Mouse (Mus musculus) left cerebral cortex, adult 9 months (tissue): ENCODE measurements around the gene Plk5.

ENCODE experiments used
- DNase-seq, 2 experiments: peaks; one replicate each; pipeline ENCODE4 v3.0.0; 2022; ENCODE audit warnings: low spot score in 2 of 2

Plk5 gene

DNA sequence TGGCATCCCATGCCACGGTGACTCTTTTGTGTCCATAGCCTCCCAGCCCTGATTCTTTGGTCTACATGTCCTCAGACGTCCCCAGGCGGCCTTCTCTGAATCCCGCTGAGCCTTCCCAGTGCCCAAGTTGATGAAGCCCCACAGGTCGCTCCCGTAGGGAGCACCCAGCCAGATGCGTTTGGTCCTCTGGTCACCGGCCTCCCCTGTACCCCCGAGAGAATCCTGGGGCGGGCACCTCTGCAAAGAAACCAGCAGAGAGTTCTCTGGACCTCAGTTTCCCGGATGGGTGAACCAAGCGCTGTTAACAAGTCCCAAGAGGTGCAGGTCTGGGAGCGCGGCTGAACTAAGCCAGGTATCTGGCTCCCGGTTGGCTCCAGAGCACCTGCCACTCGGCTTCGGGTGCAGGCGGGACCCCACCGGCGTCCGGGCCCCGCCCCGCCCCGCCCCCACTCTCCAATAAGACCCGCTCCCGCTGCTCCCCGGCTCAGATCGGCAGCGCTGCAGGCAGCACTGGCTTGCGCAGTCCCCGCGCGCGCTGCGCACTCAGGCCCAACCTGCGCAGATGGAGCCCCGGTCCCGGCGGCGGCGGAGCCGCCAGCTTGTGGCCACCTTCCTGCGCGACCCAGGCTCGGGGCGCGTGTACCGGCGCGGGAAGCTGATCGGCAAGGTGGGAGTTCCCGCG, at the start of gene Plk5:
TSS of gene Plk5 (plus strand) at position 459 of the 682 bp plus-strand sequence.
- no peak for DNase-seq

DNA sequence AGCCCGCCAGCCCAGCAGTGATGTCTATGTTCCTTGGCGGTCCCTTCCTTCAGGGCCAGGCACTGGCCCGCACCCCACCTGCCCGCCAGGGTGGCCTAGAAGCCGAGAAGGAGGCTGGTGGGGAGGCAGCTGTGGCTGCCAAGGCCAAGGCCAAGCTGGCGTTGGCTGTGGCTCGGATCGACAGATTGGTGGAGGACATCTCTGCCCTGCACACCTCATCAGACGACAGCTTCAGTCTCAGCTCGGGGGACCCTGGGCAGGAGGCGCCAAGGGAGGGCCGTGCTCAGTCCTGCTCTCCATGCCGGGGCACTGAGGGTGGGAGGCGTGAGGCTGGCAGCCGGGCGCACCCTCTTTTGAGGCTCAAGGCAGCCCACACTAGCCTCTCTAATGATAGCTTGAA, 44.7 kb upstream of the Plk5 start:
- DNase-seq: no peak

DNA sequence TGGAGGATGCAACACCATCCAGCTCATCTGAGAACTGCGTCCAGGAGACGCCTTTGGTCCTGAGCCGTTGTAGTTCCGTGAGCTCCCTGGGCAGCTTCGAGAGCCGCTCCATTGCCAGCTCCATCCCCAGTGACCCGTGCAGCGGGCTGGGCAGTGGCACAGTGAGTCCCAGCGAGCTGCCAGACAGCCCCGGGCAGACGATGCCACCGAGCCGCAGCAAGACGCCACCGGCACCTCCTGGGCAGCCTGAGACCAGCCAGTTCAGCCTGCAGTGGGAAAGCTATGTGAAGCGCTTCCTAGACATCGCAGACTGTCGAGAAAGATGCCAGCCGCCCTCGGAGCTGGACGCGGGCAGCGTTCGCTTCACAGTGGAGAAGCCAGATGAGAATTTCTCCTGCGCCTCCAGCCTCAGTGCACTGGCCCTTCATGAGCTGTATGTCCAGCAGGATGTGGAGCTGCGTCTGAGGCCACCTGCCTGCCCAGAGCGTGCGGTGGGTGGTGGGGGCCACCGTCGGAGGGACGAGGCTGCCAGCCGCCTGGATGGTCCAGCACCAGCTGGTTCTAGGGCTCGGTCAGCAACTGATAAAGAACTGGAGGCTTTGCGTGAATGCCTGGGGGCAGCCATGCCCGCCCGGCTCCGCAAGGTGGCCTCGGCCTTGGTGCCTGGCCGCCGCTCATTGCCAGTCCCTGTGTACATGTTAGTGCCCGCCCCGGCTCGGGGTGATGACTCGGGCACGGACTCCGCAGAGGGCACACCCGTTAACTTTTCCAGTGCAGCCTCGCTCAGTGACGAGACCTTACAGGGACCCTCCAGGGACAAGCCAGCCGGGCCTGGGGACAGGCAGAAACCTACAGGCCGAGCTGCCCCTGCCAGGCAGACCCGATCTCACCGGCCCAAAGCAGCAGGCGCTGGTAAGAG, 43.4 kb upstream of the Plk5 start:
- DNase-seq: no peak

DNA sequence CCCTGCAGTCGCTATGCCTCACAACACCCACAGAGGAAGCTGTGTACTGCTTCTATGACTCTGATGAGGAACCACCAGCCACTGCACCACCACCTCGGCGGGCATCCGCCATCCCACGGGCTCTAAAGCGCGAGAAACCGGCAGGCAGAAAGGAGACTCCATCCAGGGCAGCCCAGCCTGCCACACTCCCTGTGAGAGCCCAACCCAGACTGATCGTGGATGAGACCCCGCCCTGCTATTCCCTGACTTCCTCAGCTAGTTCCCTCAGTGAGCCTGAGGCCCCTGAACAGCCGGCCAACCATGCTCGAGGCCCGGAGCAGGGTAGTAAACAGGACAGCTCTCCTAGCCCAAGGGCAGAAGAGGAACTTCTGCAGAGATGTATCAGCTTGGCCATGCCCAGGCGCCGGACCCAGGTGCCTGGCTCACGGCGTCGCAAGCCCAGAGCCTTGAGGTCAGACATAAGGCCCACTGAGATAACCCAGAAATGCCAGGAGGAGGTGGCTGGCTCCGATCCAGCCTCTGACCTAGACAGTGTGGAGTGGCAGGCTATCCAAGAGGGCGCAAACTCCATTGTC, 42.5 kb upstream of the Plk5 start:
- no peak for DNase-seq

DNA sequence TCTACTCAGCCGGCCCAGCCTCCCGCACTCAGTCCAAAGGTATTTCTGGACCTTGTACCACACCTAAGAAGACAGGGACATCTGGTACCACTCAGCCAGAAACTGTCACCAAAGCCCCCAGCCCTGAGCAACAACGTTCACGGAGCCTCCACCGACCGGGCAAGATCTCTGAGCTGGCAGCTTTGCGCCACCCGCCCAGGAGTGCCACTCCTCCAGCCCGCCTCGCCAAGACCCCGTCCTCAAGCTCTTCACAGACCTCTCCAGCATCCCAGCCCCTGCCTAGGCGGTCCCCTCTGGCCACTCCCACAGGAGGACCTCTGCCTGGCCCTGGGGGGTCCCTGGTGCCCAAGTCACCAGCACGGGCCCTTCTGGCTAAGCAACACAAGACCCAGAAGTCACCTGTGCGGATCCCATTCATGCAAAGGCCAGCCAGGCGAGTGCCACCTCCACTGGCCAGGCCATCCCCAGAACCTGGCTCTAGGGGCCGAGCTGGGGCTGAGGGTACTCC, 41.7 kb upstream of the Plk5 start:
- no peak for DNase-seq

DNA sequence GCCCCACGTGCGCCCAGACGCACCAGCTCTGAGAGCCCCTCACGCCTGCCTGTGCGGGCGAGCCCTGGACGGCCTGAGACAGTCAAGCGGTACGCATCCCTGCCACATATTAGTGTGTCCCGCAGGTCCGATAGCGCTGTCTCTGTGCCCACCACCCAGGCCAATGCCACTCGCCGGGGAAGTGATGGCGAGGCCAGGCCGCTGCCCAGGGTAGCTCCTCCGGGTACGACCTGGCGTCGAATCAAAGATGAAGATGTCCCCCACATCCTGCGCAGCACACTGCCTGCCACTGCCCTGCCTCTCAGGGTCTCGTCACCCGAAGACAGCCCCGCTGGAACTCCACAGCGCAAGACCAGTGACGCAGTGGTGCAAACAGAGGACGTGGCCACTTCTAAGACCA, 40.9 kb upstream of the Plk5 start:
- no peak for DNase-seq

DNA sequence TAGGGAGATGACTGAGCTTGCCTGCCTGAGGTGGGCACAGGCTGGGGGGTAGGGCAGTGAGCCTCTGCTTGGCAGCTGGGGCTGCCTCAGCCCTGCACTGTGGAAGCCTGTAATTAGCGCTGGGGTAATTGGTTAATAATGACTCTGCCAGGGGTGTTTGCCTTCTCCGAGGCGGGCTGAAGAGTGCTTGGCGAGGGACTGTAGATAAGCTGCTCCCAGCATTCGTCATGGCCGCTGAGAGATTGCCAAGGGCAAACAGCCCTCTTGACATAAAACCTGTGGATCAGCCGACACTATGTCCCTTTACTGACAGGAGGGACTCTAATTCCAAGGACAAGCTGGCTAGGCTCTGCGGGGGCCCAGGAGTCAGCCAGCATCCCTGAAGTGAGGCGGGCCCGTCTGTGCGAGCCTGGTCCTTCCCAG, 39.9 kb upstream of the Plk5 start:
- no peak for DNase-seq

DNA sequence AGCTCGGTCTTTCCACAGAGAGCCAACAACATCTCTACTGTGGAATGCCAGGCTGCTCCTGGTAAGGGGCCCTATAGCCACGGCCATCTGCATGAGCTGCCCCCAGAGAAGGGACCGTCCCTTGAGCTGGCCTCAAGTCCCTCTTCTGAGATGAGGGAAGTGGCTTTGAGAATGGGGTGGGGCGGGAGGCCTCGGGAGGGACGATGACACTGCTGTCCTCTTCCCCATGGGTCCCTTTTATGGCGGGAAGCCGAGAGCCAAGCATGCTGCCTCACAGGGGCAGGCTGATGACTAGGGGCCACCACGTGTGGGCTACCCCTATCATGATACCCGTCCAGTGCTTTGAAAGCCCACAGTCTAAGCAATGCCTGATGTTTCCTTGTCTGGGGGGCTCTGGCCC, 39.2 kb upstream of the Plk5 start:
- DNase-seq: no peak

DNA sequence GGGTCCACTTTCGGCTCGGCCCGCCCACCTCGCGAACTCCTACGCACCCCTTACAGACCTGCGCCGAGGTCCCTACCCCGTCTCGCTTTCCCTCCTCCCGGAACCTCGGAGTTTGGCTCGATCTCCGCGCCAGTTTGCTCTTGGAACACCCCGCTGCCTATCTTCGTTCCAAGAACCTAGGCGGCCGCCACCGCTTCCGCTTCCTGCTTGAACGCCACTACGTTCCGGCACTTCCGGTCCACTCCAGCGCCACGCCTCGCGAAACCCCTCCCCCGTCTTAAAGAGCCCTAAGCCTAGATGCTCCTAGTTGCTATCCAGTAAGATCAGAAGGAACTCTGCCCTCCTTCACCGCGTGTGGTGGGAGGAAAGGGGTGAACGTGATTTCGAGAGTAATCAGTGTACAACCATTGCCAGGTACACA, 35.9 kb upstream of the Plk5 start, which contains the start of gene 2310011J03Rik:
TSS of gene 2310011J03Rik (minus strand) at position 198 of the 421 bp plus-strand sequence.
- peak; percentile 79 to 91 for DNase-seq

DNA sequence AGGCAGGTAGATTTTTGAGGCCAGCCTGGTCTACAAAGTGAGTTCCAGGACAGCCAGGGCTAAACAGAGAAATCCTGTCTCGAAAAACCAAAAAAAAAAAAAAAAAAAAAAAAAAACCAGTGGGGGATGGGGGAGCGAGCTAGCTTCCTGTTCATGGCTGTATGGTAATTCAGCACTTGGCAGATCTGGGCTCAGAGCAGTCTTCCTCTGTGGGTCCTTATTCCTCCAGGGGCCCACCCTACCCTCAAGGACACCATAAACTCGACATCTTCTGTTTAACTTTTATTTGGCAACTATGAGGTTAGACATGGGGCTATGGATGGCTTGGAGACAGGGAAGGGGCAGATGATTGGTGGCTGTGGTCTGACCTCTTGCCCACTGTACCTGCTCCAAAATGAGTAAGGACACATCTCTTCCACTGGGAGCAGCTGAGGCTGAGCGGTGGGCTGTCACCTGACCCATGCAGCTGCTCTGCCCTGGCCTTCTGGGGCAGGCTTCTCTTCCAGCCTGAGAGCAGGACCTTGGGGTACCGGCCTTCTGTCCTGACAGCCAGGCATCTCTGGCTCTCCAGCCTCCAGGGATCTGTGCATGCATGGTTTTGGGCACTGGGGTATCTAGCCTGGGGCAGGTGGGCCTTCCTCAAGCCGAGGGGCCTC, 35.1 kb upstream of the Plk5 start:
- no peak for DNase-seq

DNA sequence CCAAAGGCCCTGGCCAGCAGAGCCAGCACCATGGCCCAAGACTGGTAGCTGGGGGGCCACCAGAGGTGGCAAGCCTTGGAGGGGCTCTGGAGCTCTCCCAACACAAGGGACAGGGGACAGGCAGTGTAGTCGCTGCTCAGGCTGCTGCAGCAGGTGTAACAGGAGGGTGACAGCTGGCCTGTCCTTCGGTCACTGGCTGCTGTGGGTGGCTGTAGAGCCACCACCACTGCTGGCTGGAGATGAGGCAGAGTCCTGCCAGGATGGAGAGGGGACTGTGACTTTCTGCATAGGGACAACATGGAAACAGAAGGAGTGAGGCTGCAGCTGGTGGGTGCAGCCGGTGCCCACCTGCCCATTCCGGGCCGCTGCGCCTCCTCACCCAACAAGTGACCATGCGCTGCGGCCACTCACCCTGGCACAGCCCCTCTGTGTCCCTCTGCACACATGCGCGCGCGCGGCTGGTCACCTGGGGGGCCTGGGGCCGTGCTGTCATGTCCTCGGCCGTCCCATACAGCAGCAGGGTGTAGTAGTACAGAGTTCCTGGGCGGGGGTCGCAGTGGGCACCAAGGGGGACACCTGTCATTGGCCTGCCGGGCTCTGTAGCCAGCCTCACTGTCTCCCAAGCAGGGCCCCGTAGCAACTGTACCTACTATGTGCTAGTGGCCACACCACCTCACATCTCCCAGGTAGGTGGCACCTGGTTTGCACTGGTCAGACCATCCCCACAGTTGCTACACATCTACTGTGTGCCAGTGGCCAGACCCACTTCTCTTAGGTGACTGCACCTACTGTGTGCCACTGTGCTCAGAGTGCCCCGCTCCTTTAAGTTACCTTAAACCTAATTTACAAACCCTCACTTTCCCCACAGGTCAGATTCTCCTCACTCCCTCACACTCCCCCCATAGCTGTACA, 34.3 kb upstream of the Plk5 start:
- DNase-seq: no peak

DNA sequence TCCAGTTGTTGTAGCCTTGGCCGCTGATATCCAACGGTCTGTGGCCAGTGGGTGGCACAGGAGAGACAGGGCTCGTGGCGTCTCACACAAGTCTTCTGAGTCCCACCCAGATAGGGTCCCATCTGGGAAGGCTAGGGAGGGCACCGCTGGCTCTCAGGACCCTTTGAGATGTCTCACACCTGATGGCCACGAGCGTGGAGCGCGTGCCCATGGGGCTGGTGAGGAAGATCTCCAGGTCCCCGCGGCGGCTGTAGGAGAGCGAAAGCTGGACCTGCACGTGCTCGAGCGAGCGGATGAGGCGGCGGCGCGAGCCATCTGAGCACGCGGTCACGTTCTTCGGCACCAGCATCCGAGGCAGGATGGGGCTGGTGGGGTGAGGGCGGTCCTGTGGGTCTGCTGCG, 33.4 kb upstream of the Plk5 start:
- no peak for DNase-seq

DNA sequence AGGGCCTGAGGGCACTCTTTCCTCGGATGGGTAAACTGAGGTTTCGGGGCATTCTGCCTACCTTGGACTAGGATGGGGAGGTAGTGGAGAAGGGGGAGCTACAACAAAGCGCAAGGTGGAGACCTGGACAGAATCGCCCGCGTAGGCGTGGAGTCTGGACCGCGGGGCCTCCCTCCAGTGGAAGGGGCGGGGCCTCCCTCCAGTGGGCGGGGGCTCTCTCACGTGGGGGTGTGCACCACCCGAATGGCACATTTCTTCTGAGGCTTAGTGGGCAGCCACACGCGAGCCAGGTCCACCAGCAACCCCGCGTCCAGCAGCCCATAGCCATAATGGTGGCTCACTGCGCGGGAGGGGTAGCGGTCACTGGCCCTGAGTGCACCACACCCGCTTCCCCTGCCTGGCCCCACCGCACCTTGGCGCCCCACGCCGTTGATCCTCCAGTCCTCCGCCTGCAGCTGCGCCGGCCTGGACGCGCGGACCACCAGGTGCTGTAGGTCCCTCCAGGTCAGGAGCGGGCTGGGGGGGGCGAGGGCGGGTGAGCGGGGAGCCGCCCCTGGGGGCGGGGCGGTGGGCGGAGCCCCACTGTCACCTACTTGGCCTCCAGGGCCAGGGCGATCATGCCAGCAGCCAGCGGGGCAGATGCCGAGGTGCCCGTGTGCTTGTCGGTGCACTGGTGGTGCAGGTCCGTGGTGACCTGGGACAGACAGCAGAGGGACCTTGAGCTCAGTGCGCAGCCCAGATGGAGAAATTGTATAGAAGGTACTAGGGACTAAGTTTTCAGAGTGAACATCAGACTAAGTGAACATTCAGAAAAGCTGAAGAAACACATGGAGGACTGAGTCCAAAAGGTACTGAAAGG, 32.8 kb upstream of the Plk5 start:
- no peak for DNase-seq

DNA sequence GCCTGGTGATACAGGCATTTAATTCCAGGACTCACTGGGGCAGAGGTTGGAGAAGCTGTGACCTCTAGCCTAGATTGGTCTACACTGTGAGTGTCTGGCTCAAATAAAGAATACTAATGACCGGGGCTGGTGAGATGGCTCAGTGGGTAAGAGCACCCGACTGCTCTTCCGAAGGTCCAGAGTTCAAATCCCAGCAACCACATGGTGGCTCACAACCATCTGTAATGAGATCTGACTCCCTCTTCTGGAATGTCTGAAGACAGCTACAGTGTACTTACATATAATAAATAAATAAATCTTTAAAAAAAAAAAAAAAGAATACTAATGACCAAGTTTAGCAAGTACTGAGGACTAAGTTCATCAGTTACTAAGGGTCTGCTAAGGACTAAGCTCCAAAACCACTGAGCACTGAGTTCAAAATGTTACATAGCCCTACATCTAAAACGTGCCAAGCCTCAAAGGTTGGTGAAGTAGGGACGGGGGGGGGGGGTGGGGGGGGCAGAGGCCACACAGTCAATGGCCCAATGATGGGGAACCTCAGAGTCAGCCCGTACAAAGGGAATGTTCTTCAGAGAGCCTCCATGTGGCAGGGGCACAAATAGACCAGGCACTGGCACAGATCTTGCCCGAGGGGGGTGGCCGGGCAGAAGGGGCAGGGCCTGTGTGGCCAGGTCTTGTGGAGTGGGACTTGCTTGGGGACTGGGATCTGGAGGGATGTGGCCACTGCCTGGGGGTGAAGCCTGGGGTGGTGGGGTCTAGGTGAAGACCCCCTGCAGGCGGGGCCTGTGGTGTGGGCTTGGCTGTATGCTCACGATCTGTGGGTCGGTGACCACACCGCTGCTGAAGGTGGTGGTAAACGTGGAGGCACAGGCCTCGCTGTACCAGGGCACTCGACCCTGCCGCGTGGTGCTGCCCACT, 31.9 kb upstream of the Plk5 start:
- no peak for DNase-seq

DNA sequence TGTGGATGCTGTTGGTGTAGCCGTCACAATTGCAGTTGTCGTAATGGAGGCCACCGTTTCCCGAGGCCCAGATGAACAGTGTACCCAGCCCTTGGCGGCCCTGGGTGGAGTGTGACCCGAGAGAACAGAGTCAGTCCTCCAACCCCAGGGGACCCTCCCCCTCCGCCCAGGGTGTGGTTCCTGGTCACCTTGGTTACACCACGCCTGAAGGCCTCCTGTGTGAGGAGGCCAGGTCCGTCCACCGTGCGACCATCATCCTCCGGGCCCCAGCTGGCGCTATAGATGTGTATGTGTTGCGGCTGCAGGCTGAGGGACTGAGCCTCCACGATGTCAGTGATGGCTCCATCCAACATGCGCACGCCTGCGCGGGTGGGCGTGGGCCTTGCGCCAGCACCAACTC, 31.2 kb upstream of the Plk5 start:
- no peak for DNase-seq

DNA sequence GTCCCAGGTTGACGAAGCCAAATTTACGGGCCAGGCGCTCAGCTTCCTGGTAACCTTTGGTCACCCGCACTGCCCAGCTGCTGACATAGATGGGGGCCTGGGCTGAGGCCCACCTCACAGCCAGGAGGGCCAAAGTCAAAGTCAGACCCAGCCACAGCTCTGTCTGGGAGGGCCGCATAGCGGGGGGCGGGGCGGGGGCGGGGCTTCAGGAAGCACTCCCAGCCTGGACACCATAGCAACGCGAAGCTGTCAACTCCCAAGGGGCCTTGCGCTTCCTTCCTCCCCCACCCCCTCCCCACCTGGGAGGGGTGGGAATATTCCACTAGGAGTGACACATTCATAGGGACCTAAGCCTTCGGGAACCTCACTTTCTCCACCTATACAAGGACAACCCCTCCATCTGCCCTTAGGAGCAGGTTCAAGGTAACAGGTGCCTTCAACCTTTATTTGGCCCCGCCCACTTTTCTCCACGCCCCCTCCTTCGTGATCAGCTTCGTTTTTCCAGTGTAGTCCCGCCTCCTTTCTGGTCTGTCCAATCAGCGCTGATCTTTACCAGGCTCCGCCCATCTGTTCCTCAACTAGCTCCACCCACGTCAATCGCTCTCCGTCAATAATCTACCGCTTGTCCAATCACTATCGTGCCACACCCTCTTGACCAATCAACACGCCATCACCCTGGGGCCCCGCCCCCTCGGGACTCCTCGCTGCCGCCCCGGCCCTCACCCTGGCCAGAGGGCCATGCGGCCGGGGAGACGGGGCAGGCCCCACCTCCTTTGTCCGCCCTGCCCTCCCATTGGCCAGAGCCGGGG, 26.8 kb upstream of the Plk5 start, which contains the start of the genes Pcsk4 and Reep6:
TSS of gene Pcsk4 (minus strand) at position 226 of the 809 bp plus-strand sequence.
TSS of gene Reep6 (plus strand) at position 681 of the 809 bp plus-strand sequence.
- DNase-seq: peak; percentile 96 to 98

DNA sequence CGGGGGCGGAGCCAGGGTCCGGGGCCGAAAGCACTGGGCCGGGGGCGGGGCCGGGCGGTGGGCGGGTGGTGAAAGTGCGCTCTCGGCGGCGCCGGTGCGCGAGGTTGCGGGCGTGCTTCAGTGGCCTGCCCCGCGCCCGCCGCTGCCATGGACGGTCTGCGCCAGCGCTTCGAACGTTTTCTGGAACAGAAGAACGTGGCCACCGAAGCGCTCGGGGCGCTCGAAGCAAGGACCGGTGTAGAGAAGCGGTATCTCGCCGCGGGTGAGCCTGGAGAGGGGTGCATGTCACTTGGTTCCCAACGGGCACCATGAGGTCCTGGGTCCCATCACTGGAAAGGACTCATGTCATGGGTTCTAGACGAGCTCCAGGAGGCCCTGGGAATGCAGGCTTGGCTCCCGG, 26.2 kb upstream of the Plk5 start:
- no peak for DNase-seq

DNA sequence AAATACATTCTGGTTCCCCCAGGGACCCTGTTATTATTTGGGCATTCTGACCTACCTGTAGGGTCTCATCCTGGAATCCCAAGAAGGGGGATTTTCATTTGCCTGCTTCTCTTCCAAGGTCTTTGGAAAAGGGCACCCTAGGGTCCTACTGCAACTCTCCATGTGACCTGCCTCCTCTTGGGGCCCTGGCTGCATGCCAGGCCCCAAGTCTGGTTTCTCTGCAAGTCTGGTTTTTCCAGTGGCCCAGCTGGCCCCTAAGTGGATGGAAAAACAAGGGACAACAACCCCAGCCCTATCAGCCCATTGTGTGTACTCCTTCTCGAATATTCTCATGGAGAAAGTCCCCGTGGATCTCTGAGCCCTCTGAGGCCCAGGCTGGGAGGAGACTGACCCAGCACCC, 25.4 kb upstream of the Plk5 start:
- DNase-seq: no peak
